Mouse (Mus musculus) neural tube, embryonic 10.5 days (tissue): Measurements from ENCODE around the gene Spns2.
"Not testable (repeated sequence)": the region's sequence is repeated elsewhere in the genome, so short reads cannot be mapped to it uniquely, and the experiment has no call there.

Experiments used
- DNase-seq: peaks from one replicate; pipeline ENCODE4 v3.0.0-alpha.2; 2017; ENCODE audit warnings: low spot score; ENCODE audit errors: extremely low spot score

The Spns2 gene

DNA sequence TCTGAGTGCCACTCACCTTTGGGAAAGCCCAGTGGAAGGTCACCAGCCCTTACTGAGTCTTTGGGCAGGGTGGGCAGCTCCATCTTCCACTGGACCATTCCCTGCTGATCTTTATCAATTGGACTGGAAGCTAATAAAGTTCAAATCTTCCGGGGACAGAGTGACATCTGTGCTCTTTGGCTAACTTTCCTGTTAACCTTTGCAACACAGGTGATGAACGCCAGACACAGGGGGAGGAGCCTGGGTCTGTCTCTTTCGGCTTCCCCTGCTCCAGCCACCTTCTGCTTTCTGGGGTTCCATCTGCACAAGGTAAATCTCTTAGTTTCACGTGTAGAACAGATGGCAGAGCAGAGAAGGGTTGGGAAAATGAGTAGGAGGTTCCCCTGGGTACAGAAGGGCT lies 51.3 kb downstream of the Spns2 start:
- no peak for DNase-seq

- no peak for DNase-seq
These were observed 52.7 kb downstream of the Spns2 start for GRCm38 (mm10) chr11:72436756-72437650.

- no peak for DNase-seq
These were observed 53.4 kb downstream of the Spns2 start for GRCm38 (mm10) chr11:72436271-72436670.

GRCm38 (mm10) chr11:72435694-72436045 lies 54.0 kb downstream of the Spns2 start:
- DNase-seq = no peak

DNA sequence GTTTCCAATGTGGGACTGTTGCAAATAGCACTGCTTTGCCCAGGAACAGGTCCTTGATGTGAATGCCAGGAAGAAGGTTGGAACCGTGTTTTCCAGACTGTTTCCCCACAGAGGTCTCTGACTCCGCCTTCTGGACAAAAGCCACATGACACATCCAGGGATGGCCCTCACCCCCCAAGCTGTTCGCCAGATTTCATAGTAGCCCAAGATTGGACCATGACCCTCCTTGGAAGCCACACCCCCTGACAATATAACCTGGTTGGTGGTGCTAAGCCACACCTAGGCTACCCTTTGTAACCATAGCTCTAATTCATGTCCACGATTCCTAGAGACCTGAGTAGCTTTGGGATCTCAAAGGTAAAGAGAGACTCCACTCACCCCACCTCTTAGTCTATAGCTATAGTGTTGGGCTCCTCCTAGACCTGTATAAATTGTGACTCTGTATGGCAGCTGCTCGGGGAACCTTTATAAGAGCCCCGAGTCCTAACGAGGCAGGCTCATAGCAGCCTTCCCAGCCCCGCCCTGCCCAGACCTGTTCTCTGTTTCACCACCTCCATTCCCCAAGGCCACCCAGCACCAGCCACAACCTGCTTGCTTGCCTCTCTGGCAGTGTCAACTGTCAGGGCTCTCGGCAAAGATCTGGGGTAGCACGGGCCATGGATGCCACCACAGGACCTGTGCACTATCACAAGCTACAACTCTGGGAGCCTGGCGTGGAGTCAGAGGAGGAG lies 54.6 kb downstream of the Spns2 start, which contains the start of gene Ggt6:
Ggt6 (plus strand) TSS at position 564 of the 731 bp plus-strand sequence.
- DNase-seq = no peak

- DNase-seq = not testable (repeated sequence)
These were observed 59.2 kb downstream of the Spns2 start for GRCm38 (mm10) chr11:72430311-72431068.

DNA sequence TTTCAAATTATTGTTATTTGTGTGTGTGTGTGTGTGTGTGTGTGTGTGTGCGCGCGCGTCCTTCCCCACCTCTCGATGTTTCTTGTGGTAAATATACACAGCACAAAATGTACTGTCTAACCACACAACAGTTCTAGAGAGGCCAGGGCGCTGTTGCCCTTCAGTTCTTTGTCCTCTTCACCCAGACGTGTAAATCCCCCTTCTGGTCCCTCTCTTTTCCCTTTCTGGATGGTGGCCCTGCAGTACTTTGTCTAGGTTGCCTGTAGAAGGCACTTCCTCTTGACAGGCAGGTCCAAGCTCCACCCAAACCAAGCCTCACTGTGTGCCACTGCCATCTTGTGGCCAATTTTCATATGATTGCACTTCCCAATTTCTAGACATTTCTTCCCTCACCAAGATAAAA lies 60.4 kb downstream of the Spns2 start:
- DNase-seq = peak; percentile 72

DNA sequence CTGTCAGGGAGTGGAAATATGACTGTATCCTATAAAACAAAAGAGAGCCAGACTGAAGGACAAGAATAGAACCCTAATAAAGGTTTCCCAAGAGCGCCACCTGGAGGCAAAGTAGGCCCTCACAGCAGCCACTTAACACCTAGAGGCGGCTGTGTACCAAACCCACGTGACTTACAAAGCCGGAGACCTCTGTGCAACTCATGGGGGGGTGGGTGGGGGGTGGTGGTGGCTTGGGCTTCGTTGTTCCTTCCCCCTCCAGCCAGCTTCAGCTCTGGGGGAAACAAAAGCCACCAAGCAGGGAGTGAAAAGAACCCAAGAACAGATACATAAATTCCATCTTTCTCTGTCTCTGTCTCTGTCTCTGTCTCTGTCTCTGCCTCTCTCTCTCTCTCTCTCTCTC lies 61.0 kb downstream of the Spns2 start:
- peak; percentile 71 for DNase-seq

DNA sequence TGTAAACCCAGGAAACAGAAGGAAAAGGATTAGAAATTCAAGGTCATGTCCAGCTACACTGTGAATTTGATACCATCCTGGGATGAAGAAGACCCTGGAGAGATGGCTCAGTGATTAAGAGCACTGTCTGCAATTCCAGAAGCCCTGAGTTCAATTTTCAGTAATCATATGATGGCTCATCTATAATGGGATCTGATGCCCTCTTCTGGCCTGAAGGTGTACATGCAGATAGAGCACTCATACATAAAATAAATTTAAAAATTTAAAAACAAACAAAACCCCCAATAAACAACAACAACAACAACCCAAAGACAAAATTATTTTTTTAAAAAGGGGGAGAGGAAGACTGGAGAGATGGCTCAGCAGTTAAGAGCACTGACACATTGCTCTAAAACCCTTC lies 62.8 kb downstream of the Spns2 start:
- DNase-seq = no peak

DNA sequence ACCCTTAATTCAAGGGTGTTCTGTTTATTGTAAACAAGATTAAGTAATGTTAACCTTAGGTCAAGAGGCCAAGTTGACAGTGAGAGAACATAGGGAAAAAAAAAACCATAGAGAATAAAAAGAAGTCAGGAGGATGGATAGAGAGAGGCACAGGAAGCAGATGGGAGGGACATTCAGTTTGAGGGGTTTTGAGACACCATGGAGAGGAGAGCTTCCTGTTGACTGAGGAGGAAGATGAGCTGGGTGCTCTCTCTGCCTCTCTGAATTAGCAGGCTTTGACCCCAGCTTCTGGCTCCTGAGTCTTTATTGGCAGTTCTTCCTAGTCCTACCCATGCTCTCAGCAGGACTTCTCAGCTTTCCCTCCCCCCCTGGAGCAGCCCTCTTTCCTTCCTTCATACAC lies 64.5 kb downstream of the Spns2 start:
- no peak for DNase-seq

DNA sequence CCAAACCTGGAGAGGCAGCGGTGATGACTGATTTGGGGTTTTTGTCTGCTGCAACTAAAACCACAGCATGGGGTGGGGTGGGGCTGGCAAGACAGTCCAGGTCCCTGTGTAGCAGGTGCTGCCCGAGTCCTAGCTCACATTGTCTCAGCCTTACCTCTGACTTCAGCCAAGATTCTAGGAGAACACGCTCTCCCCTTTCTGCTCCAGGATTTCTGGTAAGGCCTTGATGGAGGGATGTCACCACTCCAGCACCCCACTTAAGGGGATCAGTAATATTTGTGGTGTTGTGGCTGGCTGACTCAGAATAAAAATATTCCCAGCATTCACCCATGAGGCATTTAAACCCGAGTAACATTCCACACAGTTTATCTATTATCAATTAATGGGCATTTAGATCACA lies 66.0 kb downstream of the Spns2 start:
- DNase-seq = no peak

DNA sequence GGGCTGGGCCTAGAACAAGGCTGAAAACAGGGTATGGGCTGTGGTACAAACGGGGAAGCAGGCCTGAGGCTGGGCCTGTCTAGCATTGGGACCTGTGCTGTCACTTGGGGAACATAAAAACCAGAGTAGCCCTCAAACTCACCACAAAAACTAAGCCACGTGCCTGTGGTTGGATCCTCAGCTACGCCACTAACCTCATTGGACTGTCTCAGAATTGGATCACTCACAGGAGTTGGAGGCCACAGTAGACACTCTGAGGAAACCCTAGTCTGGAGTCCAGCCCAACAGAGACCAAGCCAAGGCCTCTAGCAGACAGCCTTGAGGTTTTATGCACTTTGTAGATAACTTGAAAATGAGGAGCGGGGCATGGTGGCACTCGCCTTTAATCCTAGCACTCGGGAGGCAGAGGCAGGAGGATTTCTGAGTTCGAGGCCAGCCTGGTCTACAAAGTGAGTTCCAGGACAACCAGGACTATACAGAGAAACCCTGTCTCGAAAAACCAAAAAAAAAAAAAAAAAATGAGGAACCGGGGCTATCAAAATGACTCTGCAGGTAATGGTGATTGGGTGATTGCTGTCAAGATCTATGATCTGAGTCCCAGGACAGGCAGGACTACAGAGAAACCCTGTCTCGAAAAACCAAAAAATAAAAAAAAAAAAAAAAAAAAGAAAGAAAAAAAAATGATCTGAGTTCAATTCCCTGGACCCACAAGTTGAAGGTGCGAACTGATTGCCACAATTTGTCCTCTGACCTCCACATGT lies 68.0 kb downstream of the Spns2 start:
- DNase-seq = no peak

DNA sequence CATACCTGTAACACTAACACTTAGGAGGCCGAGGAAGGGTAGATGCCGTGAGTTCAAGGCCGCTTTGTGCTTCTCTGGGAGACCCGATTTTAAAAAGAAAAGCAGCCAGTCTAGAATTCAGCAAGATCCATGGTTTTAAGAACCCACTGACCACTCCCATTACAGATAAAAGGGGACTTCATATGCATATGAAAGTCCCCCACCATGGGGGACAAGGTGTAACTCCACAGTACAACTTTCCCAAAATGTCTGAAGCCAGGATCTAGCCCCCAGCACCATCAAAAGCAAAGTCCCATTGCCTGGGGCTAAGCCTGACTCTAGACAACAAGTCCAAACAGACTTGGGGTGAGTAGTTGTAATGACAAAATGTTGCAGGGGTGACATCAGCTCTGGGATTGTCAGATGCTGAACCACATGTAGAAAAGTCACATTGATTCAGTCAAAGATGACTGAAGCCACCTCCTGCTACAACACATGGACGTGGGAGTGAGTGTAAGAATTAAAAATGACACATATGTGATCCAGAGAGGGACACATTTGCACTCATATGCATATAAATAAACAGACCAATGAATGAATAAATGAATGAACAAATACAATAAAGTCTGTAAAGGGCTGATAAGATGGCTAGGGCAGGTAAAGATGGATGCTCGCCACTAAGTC lies 69.1 kb downstream of the Spns2 start:
- no peak for DNase-seq

- no peak for DNase-seq
These were observed 70.7 kb downstream of the Spns2 start for GRCm38 (mm10) chr11:72419006-72419405.

- DNase-seq = no peak
These were observed 71.5 kb downstream of the Spns2 start for GRCm38 (mm10) chr11:72418227-72418626.

DNA sequence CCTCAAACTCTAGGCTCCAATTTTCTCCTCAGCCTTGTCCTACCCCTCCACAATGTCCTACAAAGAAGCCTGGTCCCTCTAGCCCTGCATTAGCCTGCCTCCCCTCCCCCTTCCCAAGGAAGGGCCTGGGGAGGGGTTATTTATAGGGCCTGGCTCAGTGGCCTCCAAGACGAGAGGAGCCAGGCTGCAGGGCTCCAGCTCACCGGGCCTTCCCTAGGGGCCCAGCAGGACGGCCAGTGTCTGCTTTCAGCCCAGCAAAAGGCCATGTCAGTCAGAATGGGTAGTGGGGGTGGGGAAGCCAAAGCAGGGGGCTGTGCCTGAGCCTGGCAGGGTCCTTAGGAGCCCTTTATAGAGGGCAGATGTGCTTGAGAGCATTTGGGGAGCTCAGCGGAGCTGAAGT lies 72.3 kb downstream of the Spns2 start:
- no peak for DNase-seq

GRCm38 (mm10) chr11:72416666-72417065 lies 73.0 kb downstream of the Spns2 start:
- DNase-seq = no peak

DNA sequence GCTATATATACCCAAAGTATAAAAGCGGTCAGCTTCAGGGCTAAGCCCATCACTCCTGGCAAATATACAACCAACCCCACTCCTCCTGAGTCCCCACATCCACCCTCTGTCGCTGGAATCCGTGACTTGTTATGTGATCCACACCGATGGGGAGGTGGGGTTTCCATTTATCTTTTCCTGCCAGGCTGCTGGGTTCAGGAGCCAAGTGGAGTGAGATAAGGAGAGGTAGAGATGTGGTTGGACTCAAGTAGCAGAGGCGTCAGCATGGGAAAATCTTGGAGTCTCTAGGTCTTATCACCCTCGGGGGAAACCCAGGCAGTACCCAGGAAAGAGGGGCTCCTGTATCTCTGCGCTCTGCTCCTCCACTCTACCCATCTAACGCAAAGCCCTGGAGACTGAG lies 74.5 kb downstream of the Spns2 start:
- no peak for DNase-seq

DNA sequence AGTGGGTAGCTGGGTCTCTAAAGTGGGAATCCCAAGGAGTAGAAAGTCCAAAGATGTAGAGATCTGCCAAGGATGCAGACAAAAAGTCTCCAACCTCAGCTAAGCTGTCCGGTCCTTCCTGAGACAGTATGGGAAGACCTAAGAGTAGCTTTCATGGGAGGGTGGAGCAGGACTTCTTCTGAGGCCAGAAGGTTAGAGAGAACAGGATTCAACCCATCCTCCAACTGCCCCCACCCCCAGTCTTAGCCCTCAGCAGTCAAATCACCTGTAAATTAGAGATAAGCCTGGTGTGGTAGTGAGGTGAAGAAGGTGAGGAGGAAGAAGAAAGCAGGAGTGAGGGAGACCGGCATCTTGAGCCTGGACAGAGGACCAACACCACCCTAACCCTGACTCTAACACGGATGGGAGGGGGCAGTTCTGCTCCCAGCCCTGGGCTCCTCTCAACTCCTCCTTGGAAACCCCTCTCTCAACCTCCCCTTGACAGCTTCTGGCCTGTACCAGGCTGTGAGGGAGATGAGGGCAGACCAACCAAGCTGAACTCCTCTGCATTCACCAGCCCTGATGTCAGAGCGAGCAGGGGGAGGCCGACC lies 76.0 kb downstream of the Spns2 start:
- DNase-seq = no peak

DNA sequence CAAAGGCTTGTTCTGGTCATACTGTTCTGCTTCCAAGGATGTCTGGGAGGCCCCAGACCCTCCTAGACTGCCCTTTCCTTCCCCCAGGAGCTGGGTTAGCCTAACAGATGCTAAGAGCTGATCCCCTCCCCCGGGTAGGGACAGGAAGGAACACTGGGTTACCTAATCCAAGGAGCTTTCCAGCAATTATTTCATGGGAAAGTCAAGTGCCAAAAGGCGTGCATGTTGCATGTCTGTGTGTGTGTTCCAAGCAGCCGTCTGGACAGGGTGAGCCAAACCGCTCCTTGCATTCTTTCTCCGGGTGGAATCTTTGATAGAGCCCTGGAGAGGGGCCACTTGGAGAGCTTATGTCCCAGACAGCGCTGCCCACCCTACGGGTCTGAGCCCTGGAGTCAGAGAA lies 76.7 kb downstream of the Spns2 start:
- no peak for DNase-seq
